Mouse (Mus musculus) ovary, adult 18-20 months (tissue): Measurements from ENCODE around the gene Zfp977.
"Not testable (repeated sequence)": the region's sequence is repeated elsewhere in the genome, so short reads cannot be mapped to it uniquely, and the experiment has no call there.

Experiments
- DNase-seq: peaks from one replicate; pipeline ENCODE4 v3.0.0; 2022; ENCODE audit warnings: low spot score, mixed read lengths

The Zfp977 gene

GRCm38 (mm10) chr7:42592413-42592812, at the start of gene Zfp977:
Gene Zfp977, minus strand, starts transcription at chr7:42592547.
- DNase-seq, result not testable (repeated sequence)

- DNase-seq, result not testable (repeated sequence)
Observed at GRCm38 (mm10) chr7:42631031-42631430, 38.7 kb upstream of the Zfp977 start.

- DNase-seq, result not testable (repeated sequence)
Observed at GRCm38 (mm10) chr7:42595666-42596065, 3.3 kb upstream of the Zfp977 start.

- not testable (repeated sequence) for DNase-seq
Observed at GRCm38 (mm10) chr7:42591311-42591710, 1.0 kb downstream of the Zfp977 start.

GRCm38 (mm10) chr7:42578488-42578887, 13.9 kb downstream of the Zfp977 start, which contains the start of gene Gm21028:
Gene Gm21028, minus strand, starts transcription at chr7:42578588.
- DNase-seq, result no peak

- no peak for DNase-seq
Observed at GRCm38 (mm10) chr7:42551766-42552165, 40.6 kb downstream of the Zfp977 start.
